Mouse (Mus musculus) kidney, postnatal 0 days (tissue): ENCODE measurements around the gene Myo18a. TPM values are rescaled to one million over a fixed set of nuclear protein-coding genes. Genes with fewer than 3 reads are reported as not detected.

Experiments used
- ATAC-seq: fragments of 200-750 bp; cut with Nextera tagmentation; replicated peaks from 2 replicates; pipeline ENCODE4 v1.8.0; 2017; ENCODE audit warnings: low read depth, moderate number of reproducible peaks, moderate TSS enrichment, moderate library complexity; ENCODE audit not compliant: low FRiP score
- DNase-seq: peaks from one replicate; pipeline ENCODE4 v3.0.0-alpha.2; 2016; ENCODE audit warnings: low spot score
- H3K27ac ChIP-seq: fragments of 300-500 bp; sonication (generic); 2 replicates; pipeline ENCODE4 v1.5.1; 2014; ENCODE audit warnings: mild to moderate bottlenecking
- H3K27me3 ChIP-seq: fragments of 300-500 bp; sonication (generic); 2 replicates; pipeline ENCODE4 v1.6.1; 2014; ENCODE audit warnings: low read length, mixed read lengths; ENCODE audit not compliant: insufficient read depth
- H3K36me3 ChIP-seq: fragments of 300-500 bp; sonication (generic); 2 replicates; pipeline ENCODE4 v1.6.1; 2014; ENCODE audit warnings: low read length, mixed read lengths; ENCODE audit not compliant: insufficient read depth
- H3K4me1 ChIP-seq: fragments of 300-500 bp; sonication (generic); replicated peaks from 2 replicates; pipeline ENCODE4 v1.6.1; 2014; ENCODE audit warnings: antibody characterized with exemption, low read length, mixed read lengths; ENCODE audit not compliant: insufficient read depth
- H3K4me2 ChIP-seq: fragments of 300-500 bp; sonication (generic); 2 replicates; pipeline ENCODE4 v1.6.1; 2014; ENCODE audit warnings: mild to moderate bottlenecking, low read length, moderate library complexity, mixed read lengths
- H3K4me3 ChIP-seq: fragments of 300-500 bp; sonication (generic); replicated peaks from 2 replicates; pipeline ENCODE4 v1.5.1; 2014; ENCODE audit warnings: low read depth, low read length
- H3K9ac ChIP-seq: fragments of 300-500 bp; sonication (generic); 2 replicates; pipeline ENCODE4 v1.6.1; 2014; ENCODE audit warnings: low read depth, low read length
- H3K9me3 ChIP-seq: fragments of 300-500 bp; sonication (generic); replicated peaks from 2 replicates; pipeline ENCODE4 v1.6.1; 2016; ENCODE audit warnings: low read length, inconsistent platforms, mixed read lengths
- CTCF ChIP-seq: IDR thresholded peaks from 2 replicates; pipeline ENCODE4 v1.5.1; 2016; ENCODE audit warnings: antibody characterized with exemption, low read depth, mild to moderate bottlenecking, moderate library complexity
- WGBS: fragments of 180-500 bp; shearing (Covaris S2); extraction: QIAGEN DNeasy Blood & Tissue Kit; methylation state at CpG from one replicate; pipeline ENCODE4 v1.1.7; 2014; 5-methylcytosine and 5-hydroxymethylcytosine counted together
- polyA plus RNA-seq: library from polyadenylated mRNA; unstranded; fragments of >200 nt; fragmentation: Nextera tagmentation; extraction: Ambion mirVana; gene quantifications from 2 replicates; pipeline ENCODE4 v1.2.1, GENCODE M21; 2015

Myo18a gene
- polyA plus RNA-seq, 1 experiment from 2014 or later, result 26.5 TPM

GRCm38 (mm10) chr11:77862887-77863286 lies 99.8 kb downstream of the Myo18a start:
- H3K4me3 ChIP-seq, result no peak overlapping the region
- 67% methylated on average over 7 of the region's 7 CpGs for WGBS
- no peak overlapping the region for H3K27ac ChIP-seq
- no peak overlapping the region for H3K4me2 ChIP-seq
- no peak overlapping the region for H3K9ac ChIP-seq
- no peak for TF ChIP-seq CTCF
- H3K27me3 ChIP-seq, result no peaks in the 10 kb centered on the region
- no peaks in the 10 kb centered on the region for H3K9me3 ChIP-seq
- H3K36me3 ChIP-seq, result peaks cover 16% of the 10 kb centered on the region
- H3K4me1 ChIP-seq, result no peaks in the 10 kb centered on the region
- no peak for DNase-seq
- no peak for ATAC-seq

- Histone ChIP-seq H3K9ac (no peak overlapping the region), H3K4me1 (no peaks in the 10 kb centered on the region), H3K4me2 (no peak overlapping the region), H3K9me3 (no peaks in the 10 kb centered on the region), H3K27me3 (no peaks in the 10 kb centered on the region), H3K4me3 (no peak overlapping the region), H3K27ac (no peak overlapping the region), H3K36me3 (peaks cover 15% of the 10 kb centered on the region; the same call in 1 of the 2 replicates)
- ATAC-seq, result no peak
- no peak for TF ChIP-seq CTCF
- DNase-seq, result no peak
- WGBS, result 68% methylated on average over 12 of the region's 12 CpGs
These were observed 101.7 kb downstream of the Myo18a start for GRCm38 (mm10) chr11:77864771-77865170.

GRCm38 (mm10) chr11:77867419-77868083 lies 104.5 kb downstream of the Myo18a start:
- H3K4me2 ChIP-seq, result no peak overlapping the region
- no peak for TF ChIP-seq CTCF
- H3K9me3 ChIP-seq, result no peaks in the 10 kb centered on the region
- no peak for DNase-seq
- WGBS, result 33% methylated on average over 11 of the region's 12 CpGs
- no peak overlapping the region for H3K4me3 ChIP-seq
- H3K27me3 ChIP-seq, result no peaks in the 10 kb centered on the region
- no peak overlapping the region for H3K27ac ChIP-seq
- peaks cover 8% of the 10 kb centered on the region; the same call in 1 of the 2 replicates for H3K36me3 ChIP-seq
- 0 out of 2 replicates have a peak, but pooled peaks cover 5% of the 10 kb centered on the region for H3K4me1 ChIP-seq
- ATAC-seq, result no peak
- H3K9ac ChIP-seq, result no peak overlapping the region

GRCm38 (mm10) chr11:77871436-77871835 lies 108.4 kb downstream of the Myo18a start:
- Histone ChIP-seq H3K4me1 (peaks cover 9% of the 10 kb centered on the region; the same call in 1 of the 2 replicates), H3K4me3 (no peak overlapping the region), H3K36me3 (no peaks in the 10 kb centered on the region), H3K4me2 (no peak overlapping the region), H3K27me3 (no peaks in the 10 kb centered on the region), H3K27ac (no peak overlapping the region), H3K9ac (no peak overlapping the region), H3K9me3 (no peaks in the 10 kb centered on the region)
- no peak for ATAC-seq
- no peak for DNase-seq
- 47% methylated on average over 4 of the region's 4 CpGs for WGBS
- no peak for TF ChIP-seq CTCF

GRCm38 (mm10) chr11:77872236-77872635 lies 109.2 kb downstream of the Myo18a start:
- Histone ChIP-seq H3K9me3 (no peaks in the 10 kb centered on the region), H3K4me1 (peaks cover 14% of the 10 kb centered on the region; the same call in 1 of the 2 replicates), H3K4me3 (no peak overlapping the region), H3K27ac (no peak overlapping the region), H3K9ac (no peak overlapping the region), H3K27me3 (no peaks in the 10 kb centered on the region), H3K4me2 (peak overlapping the region; percentile 30; the same call in 1 of the 2 replicates), H3K36me3 (no peaks in the 10 kb centered on the region)
- ATAC-seq (no peak), DNase-seq (no peak)
- 0 out of 2 replicates have a peak, but pooled peaks have one; percentile 9 for TF ChIP-seq CTCF
- 2% methylated on average over 11 of the region's 11 CpGs for WGBS

- no peak for DNase-seq
- no peak overlapping the region for H3K4me3 ChIP-seq
- H3K27ac ChIP-seq, result no peak overlapping the region
- no peaks in the 10 kb centered on the region for H3K36me3 ChIP-seq
- H3K9me3 ChIP-seq, result no peaks in the 10 kb centered on the region
- WGBS, result 5% methylated on average over 7 of the region's 7 CpGs
- peak; percentile 17; the same call in 1 of the 2 replicates for TF ChIP-seq CTCF
- peaks cover 14% of the 10 kb centered on the region; the same call in 1 of the 2 replicates for H3K4me1 ChIP-seq
- ATAC-seq, result no peak
- no peak overlapping the region for H3K9ac ChIP-seq
- peak overlapping the region; percentile 30; the same call in 1 of the 2 replicates for H3K4me2 ChIP-seq
- no peaks in the 10 kb centered on the region for H3K27me3 ChIP-seq
These were observed 109.6 kb downstream of the Myo18a start for GRCm38 (mm10) chr11:77872685-77873084.
